15 mouse cellular contexts compared by ENCODE assay signal in genomic region chr10:90093877-90094276, GRCm38 (mm10).
"Had no signal": no experiment of that assay in that cellular context is flagged by ENCODE, and none has a peak within 500 bp of the region (broad histone marks: within the 10 kb centered on the region; RNA-seq: fewer than 3 reads in every experiment).

No protein-coding gene starts in this region.

- H3K36me3 ChIP-seq: midbrain, embryonic 15.5 days; neural tube, embryonic 12.5 days; stomach, embryonic 15.5 days had no signal

- H3K9me3 ChIP-seq: megakaryocyte, embryonic 14.5 days; midbrain, embryonic 13.5 days; midbrain, embryonic 15.5 days; neural tube, embryonic 12.5 days; stomach, embryonic 15.5 days had no signal

- DNase-seq: lung, adult 18-20 months; lung, embryonic 14.5 days; lung, postnatal 10 days; right cerebral cortex, postnatal 14 days; thymus, adult 2 months; thymus, postnatal 25 days; thymus, postnatal 4 days had no signal

- H3K27me3 ChIP-seq: megakaryocyte, embryonic 14.5 days; midbrain, embryonic 13.5 days; midbrain, embryonic 15.5 days; neural tube, embryonic 12.5 days; stomach, embryonic 15.5 days had no signal

- H3K4me3 ChIP-seq: megakaryocyte, embryonic 14.5 days; midbrain, embryonic 13.5 days; midbrain, embryonic 15.5 days; neural tube, embryonic 12.5 days; stomach, embryonic 15.5 days had no signal

- ATAC-seq: midbrain, embryonic 13.5 days; midbrain, embryonic 15.5 days had no signal

- H3K9ac ChIP-seq: lung, embryonic 14.5 days; midbrain, embryonic 13.5 days; midbrain, embryonic 15.5 days; neural tube, embryonic 12.5 days; stomach, embryonic 15.5 days had no signal

- H3K4me1 ChIP-seq: megakaryocyte, embryonic 14.5 days; midbrain, embryonic 13.5 days; midbrain, embryonic 15.5 days; neural tube, embryonic 12.5 days; stomach, embryonic 15.5 days had no signal

- H3K27ac ChIP-seq: macrophage; midbrain, embryonic 13.5 days; midbrain, embryonic 15.5 days; neural tube, embryonic 12.5 days; stomach, embryonic 15.5 days; stomach, postnatal 0 days had no signal

- H3K4me2 ChIP-seq: lung, embryonic 14.5 days; midbrain, embryonic 11.5 days; midbrain, embryonic 13.5 days; midbrain, embryonic 15.5 days; neural tube, embryonic 12.5 days; stomach, embryonic 15.5 days had no signal
